Mouse (Mus musculus) 416B (cell line): ENCODE measurements at regions not wholly inside any gene's neighbourhood (a gene's known extent, or its start where the extent isn't known, plus 50 kb on each side); places are given as distances from the start of the nearest gene placed in this dataset.
A peak's percentile ranks its signal among the peaks of the same experiment; 100 is the strongest.

Source experiments
- DNase-seq: peaks from one replicate; pipeline ENCODE4 v3.0.0; 2011; ENCODE audit warnings: low read depth

- DNase-seq, result peak; percentile 76
Measured at GRCm38 (mm10) chr8:51032386-51032785, 2188.6 kb upstream of the Tenm3 start.

DNA sequence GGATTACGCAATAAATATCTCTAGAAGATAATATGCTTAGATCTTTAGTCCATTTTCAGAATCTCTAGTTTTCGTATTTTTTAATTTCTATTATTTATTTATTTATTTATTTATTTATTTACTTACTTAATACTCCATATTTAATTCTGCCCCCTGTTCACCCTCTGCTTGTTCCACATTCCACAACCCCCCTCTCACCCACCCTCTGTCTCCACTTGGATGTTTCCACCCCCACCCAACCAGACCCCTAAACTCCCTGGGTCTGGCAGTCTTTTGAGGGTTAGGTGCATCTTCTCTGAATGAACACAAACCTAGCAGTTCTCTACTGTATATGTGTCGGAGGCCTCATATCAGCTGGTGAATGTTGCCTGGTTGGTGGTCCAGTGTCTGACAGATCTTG is 2166.8 kb upstream of the Tenm3 start:
- DNase-seq, result no peak

DNA sequence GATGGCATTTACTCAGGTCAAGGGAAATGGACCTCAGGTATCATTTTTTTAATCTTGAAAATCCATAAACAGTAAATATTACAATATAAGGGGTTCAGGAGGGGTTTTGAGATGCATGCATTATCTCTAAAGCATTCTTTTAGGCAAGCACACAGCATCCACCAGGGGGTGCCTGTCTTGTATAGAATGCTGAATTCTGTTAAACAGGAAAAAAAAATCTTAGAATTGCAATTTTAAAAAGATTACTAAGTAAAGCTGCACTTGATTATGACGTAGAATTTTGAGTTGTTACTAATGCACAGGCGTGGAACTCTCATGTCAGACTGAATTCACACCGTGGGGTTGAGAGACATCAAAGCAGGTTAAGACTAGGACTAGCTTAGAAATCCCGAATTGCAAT is 2123.6 kb upstream of the Tenm3 start:
- peak; percentile 35 for DNase-seq

GRCm38 (mm10) chr8:50917540-50917939 is 2073.8 kb upstream of the Tenm3 start:
- no peak for DNase-seq

GRCm38 (mm10) chr8:50916733-50917113 is 2073.0 kb upstream of the Tenm3 start:
- no peak for DNase-seq

DNA sequence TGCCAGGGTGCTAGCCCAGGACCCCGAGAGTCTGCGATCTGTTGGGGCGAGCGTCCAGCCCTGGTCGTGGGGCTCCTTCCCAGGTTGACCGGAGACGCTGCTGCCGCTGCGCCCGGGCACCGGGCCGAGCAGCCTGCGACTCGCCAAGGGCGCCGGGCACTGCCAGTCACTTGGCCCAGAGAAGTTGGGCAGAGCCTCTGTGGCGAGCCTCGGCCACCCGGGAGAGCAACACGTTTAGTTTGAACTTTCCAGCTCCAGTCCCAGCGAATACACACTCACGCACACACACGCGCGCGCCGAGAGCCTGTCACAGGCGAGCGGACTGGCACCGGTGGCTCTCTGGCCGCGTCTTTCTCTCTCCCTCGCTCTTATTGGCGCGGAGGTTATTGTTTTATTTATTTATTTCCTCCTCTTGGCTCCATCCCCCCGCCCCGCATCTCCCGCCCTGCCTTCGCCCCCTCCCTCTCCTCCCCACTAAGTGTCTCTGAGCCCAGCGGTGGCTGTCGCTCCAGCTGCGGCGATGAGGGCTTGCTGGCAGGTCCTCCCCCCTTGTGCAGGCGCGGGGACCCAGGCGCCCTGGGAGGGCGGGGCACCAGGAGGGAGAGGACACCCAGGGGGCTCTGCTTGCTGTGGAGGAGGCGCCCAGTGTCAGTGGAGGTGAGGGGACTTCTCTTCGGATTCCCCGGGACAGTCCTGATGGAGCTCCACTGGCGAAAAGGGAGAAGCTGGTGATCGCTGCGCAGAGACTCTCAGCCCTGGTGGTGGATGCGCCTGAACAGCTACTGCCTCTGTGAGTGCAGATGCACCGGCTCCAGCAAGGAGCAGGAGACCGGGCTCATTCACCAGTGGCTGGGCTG is 2072.4 kb upstream of the Tenm3 start:
- DNase-seq, result no peak

- DNase-seq, result no peak
Measured at GRCm38 (mm10) chr8:50915259-50915875, 2071.6 kb upstream of the Tenm3 start.

DNA sequence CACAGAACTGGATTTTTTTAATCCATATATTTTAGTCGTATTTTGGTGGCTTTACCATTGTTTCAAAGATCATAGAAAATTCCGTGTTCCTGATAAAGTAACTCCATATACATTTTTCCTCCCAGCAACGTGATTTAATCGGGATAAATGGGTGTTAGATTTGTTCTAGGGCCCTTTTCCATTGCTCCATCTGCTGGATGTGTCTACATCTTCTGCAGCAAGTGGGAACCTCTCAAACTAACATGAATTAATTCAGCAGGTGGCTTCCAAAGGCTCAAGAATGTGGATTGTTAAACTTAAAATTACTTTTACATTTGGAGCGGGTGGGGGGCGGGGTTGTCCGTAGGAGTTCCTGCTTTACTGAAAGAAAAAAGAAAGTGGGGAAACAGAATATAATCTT is 2070.9 kb upstream of the Tenm3 start:
- no peak for DNase-seq

DNA sequence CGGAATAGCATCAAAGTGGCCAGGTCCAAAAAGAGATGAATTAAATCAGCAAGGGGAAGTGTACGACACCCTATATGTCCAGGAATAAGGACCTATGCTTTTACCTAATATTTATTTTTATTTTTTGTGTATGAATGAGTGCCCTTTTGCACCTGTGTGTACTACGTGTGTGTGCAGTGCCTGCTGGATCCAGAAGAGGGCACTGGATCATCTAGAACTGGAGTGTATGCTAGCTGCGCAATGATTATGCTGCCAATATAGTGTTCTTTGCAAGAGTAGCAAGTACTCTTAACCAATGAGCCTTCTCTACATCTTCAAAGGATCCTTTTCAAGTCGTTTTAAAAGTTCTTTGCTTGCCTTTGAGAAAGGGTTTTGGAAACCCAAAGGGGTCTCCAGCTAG is 2034.4 kb upstream of the Tenm3 start:
- DNase-seq, result peak; percentile 2
